Mouse (Mus musculus): ENCODE data around the gene Rap2a.

Gene Rap2a

GRCm38 (mm10) chr14:120477982-120478568, at the start of gene Rap2a:
TSS of gene Rap2a (plus strand) at chr14:120478444.
- DNase-seq (ENCODE audit: low read depth, low spot score), result peak; percentile 99

GRCm38 (mm10) chr14:120428497-120428896, 49.7 kb upstream of the Rap2a start:
- peak; percentile 80 for DNase-seq (ENCODE audit: low read depth, low spot score)

- no peak for DNase-seq (ENCODE audit: low read depth, low spot score)
These were observed 45.5 kb upstream of the Rap2a start for GRCm38 (mm10) chr14:120432773-120433172.

GRCm38 (mm10) chr14:120433931-120434398, 44.3 kb upstream of the Rap2a start:
- peak; percentile 76 for DNase-seq (ENCODE audit: low read depth, low spot score)

GRCm38 (mm10) chr14:120434831-120435230, 43.4 kb upstream of the Rap2a start:
- no peak for DNase-seq (ENCODE audit: low read depth, low spot score)

GRCm38 (mm10) chr14:120440716-120441115, 37.5 kb upstream of the Rap2a start:
- DNase-seq (ENCODE audit: low read depth, low spot score), result no peak

- DNase-seq (ENCODE audit: low read depth, low spot score), result peak; percentile 43
These were observed 37.0 kb upstream of the Rap2a start for GRCm38 (mm10) chr14:120441256-120441655.

- peak; percentile 14 for DNase-seq (ENCODE audit: low read depth, low spot score)
These were observed 36.4 kb upstream of the Rap2a start for GRCm38 (mm10) chr14:120441836-120442235.

GRCm38 (mm10) chr14:120454221-120454620, 24.0 kb upstream of the Rap2a start:
- DNase-seq (ENCODE audit: low read depth, low spot score), result peak; percentile 15

- DNase-seq (ENCODE audit: low read depth, low spot score), result no peak
These were observed 14.1 kb upstream of the Rap2a start for GRCm38 (mm10) chr14:120463938-120464727.

GRCm38 (mm10) chr14:120466816-120467215, 11.4 kb upstream of the Rap2a start:
- DNase-seq (ENCODE audit: low read depth, low spot score), result peak; percentile 19

- DNase-seq (ENCODE audit: low read depth, low spot score), result no peak
These were observed 9.0 kb upstream of the Rap2a start for GRCm38 (mm10) chr14:120469126-120469790.

- DNase-seq (ENCODE audit: low read depth, low spot score), result no peak
These were observed 2.0 kb upstream of the Rap2a start for GRCm38 (mm10) chr14:120476186-120476697.

- peak; percentile 100 for DNase-seq (ENCODE audit: low read depth, low spot score)
These were observed 809 bp upstream of the Rap2a start for GRCm38 (mm10) chr14:120477288-120477981.

GRCm38 (mm10) chr14:120478641-120479341, 547 bp downstream of the Rap2a start:
- peak; percentile 46 for DNase-seq (ENCODE audit: low read depth, low spot score)

- no peak for DNase-seq (ENCODE audit: low read depth, low spot score)
These were observed 2.2 kb downstream of the Rap2a start for GRCm38 (mm10) chr14:120480341-120480900.

- DNase-seq (ENCODE audit: low read depth, low spot score), result no peak
These were observed 2.7 kb downstream of the Rap2a start for GRCm38 (mm10) chr14:120480927-120481326.

GRCm38 (mm10) chr14:120484561-120484960, 6.3 kb downstream of the Rap2a start:
- no peak for DNase-seq (ENCODE audit: low read depth, low spot score)

- DNase-seq (ENCODE audit: low read depth, low spot score), result no peak
These were observed 18.0 kb downstream of the Rap2a start for GRCm38 (mm10) chr14:120496284-120496683.

GRCm38 (mm10) chr14:120496827-120497226, 18.6 kb downstream of the Rap2a start:
- no peak for DNase-seq (ENCODE audit: low read depth, low spot score)

GRCm38 (mm10) chr14:120499096-120499495, 20.9 kb downstream of the Rap2a start:
- DNase-seq (ENCODE audit: low read depth, low spot score), result no peak

All from brain, adult 2 months (tissue).